Mouse (Mus musculus): ENCODE data around the gene Nr5a1. TPM values are rescaled to one million over a fixed set of nuclear protein-coding genes. Genes with fewer than 3 reads are reported as not detected.

Gene Nr5a1
- polyA plus RNA-seq, 1 experiment from 2014 or later = not detected

DNA sequence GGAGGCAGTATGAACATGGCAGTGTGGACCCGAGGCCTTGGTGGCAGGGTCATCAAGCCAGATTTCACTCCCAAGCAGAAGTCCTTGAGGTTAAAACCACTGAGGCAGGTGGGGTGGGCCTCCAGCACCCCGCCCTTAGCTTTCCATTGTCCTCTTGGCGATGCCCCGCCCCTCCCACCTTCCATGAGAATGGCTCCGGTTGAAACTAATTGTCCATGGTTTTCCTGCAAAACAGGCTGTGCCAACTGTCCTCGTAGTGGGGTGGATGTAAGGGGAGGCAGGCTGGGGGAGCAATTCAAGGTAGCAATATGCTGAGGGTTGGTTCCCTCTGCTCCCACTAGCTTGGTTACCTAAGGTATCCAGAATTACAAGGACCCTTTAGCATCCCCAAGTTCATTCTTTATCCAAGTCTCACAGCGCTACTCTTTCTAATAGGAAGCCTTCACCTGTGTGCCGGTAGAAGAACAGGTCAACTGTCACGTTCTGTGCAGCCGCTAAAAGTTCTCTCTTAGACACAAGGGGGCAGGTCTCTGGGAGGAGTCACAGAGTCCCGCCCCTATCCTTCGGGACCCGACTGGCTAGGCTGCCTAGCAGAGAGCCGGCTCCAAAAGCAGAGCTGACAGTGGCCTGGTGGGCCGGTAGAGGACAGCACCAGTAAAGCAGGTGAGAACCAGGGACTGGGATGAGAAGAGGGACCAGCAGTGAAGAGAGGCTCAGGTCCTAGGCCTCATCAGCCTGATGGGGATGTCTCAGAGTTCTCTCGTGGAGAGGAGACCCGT lies 45.4 kb downstream of the Nr5a1 start:
- no peak overlapping the region for H3K4me3 ChIP-seq
- 0 out of 2 replicates have a peak, but pooled peaks cover 4% of the 10 kb centered on the region for H3K4me1 ChIP-seq (replicated peaks)
- no peaks in the 10 kb centered on the region for H3K36me3 ChIP-seq
- ATAC-seq (ENCODE audit: low FRiP score, low read depth) = 0 out of 2 replicates have a peak, but pooled peaks have one; percentile 59
- no peak overlapping the region for H3K27ac ChIP-seq (replicated peaks)
- no peak overlapping the region for H3K9ac ChIP-seq
- WGBS = 14% methylated on average over 17 of the region's 17 CpGs
- no peaks in the 10 kb centered on the region for H3K9me3 ChIP-seq
- H3K4me2 ChIP-seq = peak overlapping the region; percentile 19; the same call in 1 of the 2 replicates
- H3K27me3 ChIP-seq = no peaks in the 10 kb centered on the region

DNA sequence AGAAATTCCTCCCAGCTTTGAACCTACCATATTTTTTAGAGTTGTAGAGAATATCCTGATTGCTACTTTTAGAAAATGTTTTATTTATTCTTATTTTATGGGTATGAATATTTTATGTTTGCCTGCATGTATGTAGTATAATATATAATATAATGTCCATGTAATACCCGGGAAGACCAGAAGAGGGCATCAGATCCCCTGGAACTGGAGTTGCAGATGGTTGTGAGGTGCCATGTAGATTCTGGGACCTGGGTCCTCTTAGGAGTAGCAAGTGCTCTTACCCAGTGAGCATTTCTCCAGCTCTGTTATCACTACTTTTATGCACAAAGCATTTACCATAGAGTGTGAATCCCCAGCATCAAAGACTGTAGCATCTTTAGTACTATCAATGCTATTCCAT lies 52.9 kb downstream of the Nr5a1 start:
- H3K4me2 ChIP-seq = no peak overlapping the region
- no peak overlapping the region for H3K9ac ChIP-seq
- WGBS = 8% methylated on average over 1 of the region's 1 CpGs
- H3K27me3 ChIP-seq = 0 out of 2 replicates have a peak, but pooled peaks cover 3% of the 10 kb centered on the region
- no peaks in the 10 kb centered on the region for H3K9me3 ChIP-seq
- H3K4me1 ChIP-seq (replicated peaks) = peaks cover 6% of the 10 kb centered on the region; the same call in 1 of the 2 replicates
- no peak overlapping the region for H3K4me3 ChIP-seq
- no peaks in the 10 kb centered on the region for H3K36me3 ChIP-seq
- H3K27ac ChIP-seq (replicated peaks) = no peak overlapping the region
- ATAC-seq (ENCODE audit: low FRiP score, low read depth) = no peak

DNA sequence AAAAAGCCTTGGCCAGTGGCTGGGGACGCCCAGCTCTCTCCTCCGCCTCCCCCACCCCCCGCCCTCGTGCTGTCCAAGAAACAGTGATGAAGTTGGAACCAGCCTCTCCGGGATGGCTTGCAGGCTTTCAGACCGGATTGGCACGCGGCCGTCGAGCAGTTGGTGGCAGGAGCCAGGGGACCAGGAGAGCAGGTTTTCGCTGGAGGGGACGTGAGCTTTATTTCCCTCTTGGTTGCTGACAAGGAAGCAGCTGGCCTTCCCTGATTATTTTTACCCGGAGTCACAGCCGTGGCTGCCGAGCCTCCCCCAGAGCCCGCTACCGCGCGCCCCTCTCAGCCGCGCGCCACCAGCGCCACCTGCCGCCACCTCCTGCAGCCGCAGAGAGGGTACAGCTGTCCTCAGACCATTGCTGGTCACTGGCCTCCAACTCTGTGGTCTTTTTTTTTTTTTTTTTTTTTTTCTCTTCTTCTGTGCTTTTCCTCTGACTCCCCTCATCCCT lies 56.0 kb downstream of the Nr5a1 start:
- H3K27ac ChIP-seq (replicated peaks) = peak overlapping the region; percentile 68
- peak; percentile 96 for ATAC-seq (ENCODE audit: low FRiP score, low read depth)
- under 1% methylated on average over 25 of the region's 25 CpGs for WGBS

DNA sequence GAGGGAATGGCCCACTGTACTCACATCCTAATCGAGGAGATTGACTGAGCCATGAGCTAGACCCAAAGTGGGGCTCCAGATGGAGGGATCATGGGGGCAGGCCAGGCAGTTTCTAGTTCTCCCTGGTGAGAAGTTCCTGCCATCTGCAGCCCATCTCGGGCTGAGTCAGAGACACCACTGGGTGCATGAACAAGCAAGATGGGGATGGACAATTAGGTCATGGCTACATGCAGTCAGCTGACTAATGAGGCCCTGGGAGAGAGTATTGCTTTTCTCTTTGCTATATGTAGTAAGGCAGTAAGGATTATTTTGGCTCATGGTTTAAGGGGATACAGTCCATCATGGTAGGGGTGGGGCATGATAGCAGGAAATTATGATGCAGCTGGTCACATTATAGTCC lies 60.6 kb downstream of the Nr5a1 start:
- Histone ChIP-seq H3K4me2 (no peak overlapping the region), H3K27me3 (no peaks in the 10 kb centered on the region), H3K36me3 (no peaks in the 10 kb centered on the region), H3K4me3 (no peak overlapping the region), H3K9me3 (no peaks in the 10 kb centered on the region), H3K9ac (no peak overlapping the region), H3K27ac (replicated peaks) (no peak overlapping the region), H3K4me1 (replicated peaks) (peaks cover 12% of the 10 kb centered on the region)
- no peak for ATAC-seq (ENCODE audit: low FRiP score, low read depth)
- 72% methylated on average over 2 of the region's 2 CpGs for WGBS

More for the DNA sequence above, 56.0 kb downstream of the Nr5a1 start:
- Histone ChIP-seq H3K4me1 (replicated peaks) (peaks cover 6% of the 10 kb centered on the region; the same call in 1 of the 2 replicates), H3K27me3 (0 out of 2 replicates have a peak, but pooled peaks cover 3% of the 10 kb centered on the region), H3K4me3 (peak overlapping the region; percentile 43), H3K4me2 (peak overlapping the region; percentile 70), H3K9ac (peak overlapping the region; percentile 44; the same call in 1 of the 2 replicates), H3K36me3 (no peaks in the 10 kb centered on the region), H3K9me3 (no peaks in the 10 kb centered on the region)

DNA sequence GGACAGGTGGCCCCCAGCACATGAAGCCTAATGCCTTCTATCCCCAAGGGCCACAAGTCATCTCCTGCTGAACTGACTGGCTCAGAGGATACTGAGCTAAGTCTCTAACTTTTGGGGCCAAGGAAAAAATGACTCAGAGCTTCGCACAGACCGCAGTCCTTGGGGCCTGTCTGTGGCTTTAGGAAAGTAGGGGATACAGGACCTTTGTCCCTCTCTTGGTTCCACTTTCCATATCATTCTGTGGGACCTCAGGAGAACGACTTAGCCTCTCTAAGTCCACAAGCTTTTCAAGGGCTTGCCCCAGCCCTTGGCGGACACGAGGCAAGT lies 61.1 kb downstream of the Nr5a1 start:
- H3K4me3 ChIP-seq = no peak overlapping the region
- H3K9ac ChIP-seq = no peak overlapping the region
- peaks cover 10% of the 10 kb centered on the region; the same call in 1 of the 2 replicates for H3K4me1 ChIP-seq (replicated peaks)
- no peak overlapping the region for H3K27ac ChIP-seq (replicated peaks)
- H3K4me2 ChIP-seq = no peak overlapping the region
- no peaks in the 10 kb centered on the region for H3K9me3 ChIP-seq
- H3K36me3 ChIP-seq = no peaks in the 10 kb centered on the region
- no peaks in the 10 kb centered on the region for H3K27me3 ChIP-seq
- ATAC-seq (ENCODE audit: low FRiP score, low read depth) = no peak
- 93% methylated on average over 5 of the region's 5 CpGs for WGBS

DNA sequence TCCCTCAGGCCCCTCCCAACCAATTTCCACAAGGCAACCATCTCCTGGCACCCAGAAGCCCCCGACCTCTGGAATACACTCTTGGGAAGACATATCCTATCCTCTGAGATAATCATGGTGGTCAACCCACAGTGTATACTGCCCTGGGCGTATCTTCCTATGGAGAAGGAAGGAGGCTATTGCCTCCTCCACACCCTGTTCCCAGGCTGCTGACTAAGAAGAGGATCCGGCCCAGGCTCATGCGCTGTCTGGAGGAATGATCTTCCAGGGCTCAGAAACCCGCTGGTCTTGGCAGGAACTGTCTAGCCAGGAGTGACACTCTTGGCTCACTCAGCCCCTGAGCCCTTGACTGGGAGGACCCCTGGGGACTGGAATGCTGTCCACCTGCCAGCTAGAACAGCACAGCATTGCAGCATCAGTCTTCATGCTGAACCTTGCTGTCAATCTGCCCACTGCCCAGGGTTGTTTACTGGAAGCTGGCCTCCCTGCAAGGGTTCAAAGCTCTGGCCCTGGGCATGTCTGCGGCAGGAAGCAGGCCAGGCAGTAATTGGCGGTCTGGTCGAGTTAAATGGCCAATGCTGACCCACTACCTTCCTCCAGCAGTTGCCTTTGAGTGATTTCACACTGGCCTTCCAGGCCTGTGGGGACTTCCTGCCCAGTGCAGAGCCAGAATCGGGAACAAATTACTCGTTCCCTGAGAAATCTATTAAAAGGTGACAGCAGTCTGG lies 61.6 kb downstream of the Nr5a1 start:
- Histone ChIP-seq H3K9ac (no peak overlapping the region), H3K9me3 (no peaks in the 10 kb centered on the region), H3K27me3 (no peaks in the 10 kb centered on the region), H3K36me3 (no peaks in the 10 kb centered on the region), H3K27ac (replicated peaks) (no peak overlapping the region), H3K4me2 (no peak overlapping the region), H3K4me1 (replicated peaks) (peaks cover 5% of the 10 kb centered on the region; the same call in 1 of the 2 replicates), H3K4me3 (no peak overlapping the region)
- 59% methylated on average over 10 of the region's 10 CpGs for WGBS
- peak; percentile 36; the same call in 1 of the 2 replicates for ATAC-seq (ENCODE audit: low FRiP score, low read depth)

DNA sequence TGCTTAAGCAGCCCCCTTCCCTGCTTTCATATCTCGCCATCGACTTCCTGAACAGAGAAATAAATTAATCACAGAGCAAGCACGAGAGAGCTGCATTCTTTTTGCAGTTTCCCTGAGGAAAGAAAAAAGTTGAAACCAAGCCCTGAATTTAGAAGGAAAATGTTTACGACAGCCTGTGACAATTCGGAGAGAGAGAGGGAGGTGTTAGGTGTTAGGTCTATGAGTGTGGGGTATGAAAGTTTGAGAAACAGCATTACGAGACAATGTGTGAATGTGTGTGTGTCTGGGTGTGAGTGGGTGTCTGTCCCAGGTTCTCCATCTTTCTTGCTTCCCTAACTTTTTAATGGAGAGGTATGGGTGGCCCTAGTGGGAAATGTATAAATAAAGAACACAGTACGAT lies 62.2 kb downstream of the Nr5a1 start:
- Histone ChIP-seq H3K27ac (replicated peaks) (no peak overlapping the region), H3K36me3 (no peaks in the 10 kb centered on the region), H3K4me1 (replicated peaks) (peaks cover 11% of the 10 kb centered on the region), H3K4me2 (no peak overlapping the region), H3K4me3 (no peak overlapping the region), H3K27me3 (no peaks in the 10 kb centered on the region), H3K9ac (no peak overlapping the region), H3K9me3 (no peaks in the 10 kb centered on the region)
- WGBS = 79% methylated on average over 7 of the region's 7 CpGs
- no peak for ATAC-seq (ENCODE audit: low FRiP score, low read depth)

DNA sequence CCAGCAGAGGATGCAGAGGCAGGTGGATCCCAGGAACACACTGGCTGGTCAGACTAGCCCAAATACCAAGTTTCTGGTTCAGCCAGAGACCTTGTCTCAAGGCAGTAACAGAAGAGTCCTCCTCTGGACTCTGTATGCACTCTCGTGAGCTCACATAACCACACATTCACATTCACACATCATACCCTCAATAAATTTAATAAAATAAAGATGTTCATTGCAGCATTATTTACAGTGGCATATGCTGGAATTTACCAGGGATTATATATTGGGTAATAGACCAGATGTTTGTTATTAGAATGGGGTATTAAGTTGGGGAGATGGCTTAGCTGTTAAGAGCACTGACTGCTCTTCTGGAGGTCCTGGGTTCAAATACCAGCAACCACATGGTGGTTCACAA lies 64.0 kb downstream of the Nr5a1 start:
- Histone ChIP-seq H3K9me3 (no peaks in the 10 kb centered on the region), H3K9ac (no peak overlapping the region), H3K27ac (replicated peaks) (no peak overlapping the region), H3K4me3 (no peak overlapping the region), H3K36me3 (no peaks in the 10 kb centered on the region), H3K4me1 (replicated peaks) (peaks cover 13% of the 10 kb centered on the region), H3K4me2 (no peak overlapping the region), H3K27me3 (no peaks in the 10 kb centered on the region)
- no peak for ATAC-seq (ENCODE audit: low FRiP score, low read depth)
- 74% methylated on average over 1 of the region's 1 CpGs for WGBS

DNA sequence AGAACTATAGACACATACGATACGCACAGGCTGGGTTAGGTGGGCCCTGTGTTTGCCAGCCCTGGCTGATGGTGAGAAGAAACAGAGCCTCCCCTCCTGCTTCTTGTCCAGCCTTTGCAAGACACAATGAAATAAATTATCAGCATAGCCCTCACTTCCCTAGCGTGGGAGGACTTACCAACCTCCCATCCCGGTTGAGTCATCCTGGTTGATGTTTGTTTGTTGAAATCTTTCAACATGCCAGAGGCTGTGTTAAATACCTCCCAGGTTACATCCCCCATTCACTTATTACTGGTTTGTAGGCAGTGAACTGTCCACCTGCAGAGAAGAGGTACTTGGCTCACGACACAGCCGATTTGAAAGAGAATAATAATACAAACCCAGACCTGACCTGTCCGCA lies 66.7 kb downstream of the Nr5a1 start:
- peak overlapping the region; percentile 7; the same call in 1 of the 2 replicates for H3K4me2 ChIP-seq
- no peak overlapping the region for H3K9ac ChIP-seq

DNA sequence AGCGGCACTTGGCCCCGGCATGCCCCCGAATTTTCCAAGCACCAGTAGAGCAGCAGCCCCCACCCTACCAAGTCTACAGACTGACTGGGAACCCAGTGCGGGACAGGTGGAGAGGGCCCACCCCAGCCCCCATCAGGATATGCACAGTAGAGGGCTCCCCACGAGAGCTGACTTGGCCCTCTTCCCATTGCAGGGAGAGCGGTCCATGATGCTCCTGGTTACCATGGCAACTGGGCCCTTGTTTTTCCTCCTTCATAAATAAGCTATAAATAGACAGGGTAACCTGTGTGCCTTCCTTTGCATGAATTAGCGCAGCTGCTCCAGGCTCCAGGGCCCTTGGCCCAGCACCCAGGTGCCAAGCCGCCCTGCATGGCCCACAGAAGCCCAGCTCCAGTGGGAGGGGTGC lies 67.1 kb downstream of the Nr5a1 start:
- H3K4me2 ChIP-seq = peak overlapping the region; percentile 7; the same call in 1 of the 2 replicates
- no peaks in the 10 kb centered on the region for H3K36me3 ChIP-seq
- peak overlapping the region; percentile 71 for H3K27ac ChIP-seq (replicated peaks)
- ATAC-seq (ENCODE audit: low FRiP score, low read depth) = peak; percentile 71
- no peaks in the 10 kb centered on the region for H3K27me3 ChIP-seq
- no peak overlapping the region for H3K9ac ChIP-seq
- H3K4me3 ChIP-seq = no peak overlapping the region
- WGBS = 50% methylated on average over 8 of the region's 8 CpGs
- H3K4me1 ChIP-seq (replicated peaks) = peaks cover 25% of the 10 kb centered on the region
- H3K9me3 ChIP-seq = no peaks in the 10 kb centered on the region

More for the DNA sequence above, 66.7 kb downstream of the Nr5a1 start:
- Histone ChIP-seq H3K36me3 (no peaks in the 10 kb centered on the region), H3K4me1 (replicated peaks) (peaks cover 21% of the 10 kb centered on the region), H3K9me3 (no peaks in the 10 kb centered on the region), H3K4me3 (no peak overlapping the region), H3K27me3 (no peaks in the 10 kb centered on the region), H3K27ac (replicated peaks) (peak overlapping the region; percentile 71)
- 70% methylated on average over 7 of the region's 7 CpGs for WGBS
- no peak; the same call in 1 of the 2 replicates for ATAC-seq (ENCODE audit: low FRiP score, low read depth)

DNA sequence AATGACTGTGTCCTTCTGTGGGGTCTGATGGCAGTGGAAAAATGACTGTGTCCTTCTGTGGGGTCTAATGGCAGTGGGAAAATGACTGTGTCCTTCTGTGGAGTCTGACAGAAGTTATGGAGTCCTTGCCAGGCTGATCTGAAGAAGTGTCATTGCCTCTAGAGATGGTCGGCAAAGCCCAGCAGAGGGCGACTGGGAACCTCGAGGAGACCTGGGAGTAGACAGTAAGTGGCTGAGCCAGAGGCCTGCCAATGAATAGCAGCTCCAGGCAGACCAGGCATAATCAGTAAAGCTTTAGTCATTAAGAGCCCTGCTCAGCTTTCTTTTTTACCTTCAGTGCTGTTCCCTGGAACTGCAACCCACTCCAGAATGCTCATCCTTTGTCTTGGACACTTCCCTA lies 68.4 kb downstream of the Nr5a1 start:
- ATAC-seq (ENCODE audit: low FRiP score, low read depth) = peak; percentile 43; the same call in 1 of the 2 replicates
- no peak overlapping the region for H3K4me3 ChIP-seq
- no peaks in the 10 kb centered on the region for H3K27me3 ChIP-seq
- no peak overlapping the region for H3K4me2 ChIP-seq
- H3K27ac ChIP-seq (replicated peaks) = no peak overlapping the region
- H3K9ac ChIP-seq = no peak overlapping the region
- 2% methylated on average over 3 of the region's 3 CpGs for WGBS
- peaks cover 11% of the 10 kb centered on the region for H3K36me3 ChIP-seq
- H3K9me3 ChIP-seq = no peaks in the 10 kb centered on the region
- H3K4me1 ChIP-seq (replicated peaks) = peaks cover 31% of the 10 kb centered on the region

Data from hindbrain, embryonic 15.5 days (tissue).